Mouse (Mus musculus) heart, embryonic 16.5 days (tissue): ENCODE results near the gene Zkscan3. TPM values are rescaled to one million over a fixed set of nuclear protein-coding genes. Genes with fewer than 3 reads are reported as not detected.

Experiments used
- ATAC-seq: fragments of 200-750 bp; cut with Nextera tagmentation; replicated peaks from 2 replicates; pipeline ENCODE4 v1.8.0; 2017; ENCODE audit warnings: moderate number of reproducible peaks; ENCODE audit not compliant: insufficient read depth, low FRiP score; ENCODE audit errors: extremely low read depth
- H3K27ac ChIP-seq: fragments of 300-500 bp; sonication (generic); 2 replicates; pipeline ENCODE4 v1.5.1; 2014; ENCODE audit warnings: mild to moderate bottlenecking, low read length, control low read depth, moderate library complexity
- H3K27me3 ChIP-seq: fragments of 300-500 bp; sonication (generic); 2 replicates; pipeline ENCODE4 v1.6.1; 2014; ENCODE audit warnings: low read length, mixed read lengths; ENCODE audit not compliant: control insufficient read depth, insufficient read depth
- H3K36me3 ChIP-seq: fragments of 300-500 bp; sonication (generic); 2 replicates; pipeline ENCODE4 v1.6.1; 2014; ENCODE audit not compliant: control insufficient read depth, insufficient read depth
- H3K4me1 ChIP-seq: fragments of 300-500 bp; sonication (generic); 2 replicates; pipeline ENCODE4 v1.6.1; 2014; ENCODE audit warnings: low read length, mixed read lengths; ENCODE audit not compliant: control insufficient read depth, insufficient read depth
- H3K4me2 ChIP-seq: fragments of 300-500 bp; sonication (generic); 2 replicates; pipeline ENCODE4 v1.6.1; 2014; ENCODE audit warnings: low read depth, mild to moderate bottlenecking, control low read depth, low read length
- H3K4me3 ChIP-seq: fragments of 300-500 bp; sonication (generic); 2 replicates; pipeline ENCODE4 v1.5.1; 2014; ENCODE audit warnings: mild to moderate bottlenecking, control low read depth, low read length
- H3K9ac ChIP-seq: fragments of 300-500 bp; sonication (generic); 2 replicates; pipeline ENCODE4 v1.6.1; 2014; ENCODE audit warnings: low read length, control low read depth
- H3K9me3 ChIP-seq: fragments of 300-500 bp; sonication (generic); replicated peaks from 2 replicates; pipeline ENCODE4 v1.6.1; 2016; ENCODE audit warnings: low read length; ENCODE audit not compliant: control insufficient read depth
- WGBS: fragments of 180-500 bp; shearing (Covaris S2); extraction: QIAGEN DNeasy Blood & Tissue Kit; methylation state at CpG from one replicate; pipeline ENCODE4 v1.1.7; 2014; 5-methylcytosine and 5-hydroxymethylcytosine counted together
- polyA plus RNA-seq: library from polyadenylated mRNA; unstranded; fragments of >200 nt; fragmentation: Nextera tagmentation; extraction: Ambion mirVana; gene quantifications from 2 replicates; pipeline ENCODE4 v1.2.1, GENCODE M21; 2015

Zkscan3 gene
- polyA plus RNA-seq, 1 experiment from 2014 or later, result 70.4 TPM

- Histone ChIP-seq H3K36me3 (no peaks in the 10 kb centered on the region), H3K9ac (no peak overlapping the region), H3K4me3 (no peak overlapping the region), H3K9me3 (no peaks in the 10 kb centered on the region), H3K27me3 (no peaks in the 10 kb centered on the region), H3K4me1 (peaks cover 13% of the 10 kb centered on the region), H3K4me2 (no peak overlapping the region), H3K27ac (no peak overlapping the region)
- no peak for ATAC-seq
- 29% methylated on average over 6 of the region's 6 CpGs for WGBS
These were observed 16.3 kb upstream of the Zkscan3 start for GRCm38 (mm10) chr13:21418865-21419264.

GRCm38 (mm10) chr13:21417298-21418010 lies 14.9 kb upstream of the Zkscan3 start:
- H3K9me3 ChIP-seq, result no peaks in the 10 kb centered on the region
- H3K36me3 ChIP-seq, result no peaks in the 10 kb centered on the region
- no peak for ATAC-seq
- no peak overlapping the region for H3K27ac ChIP-seq
- 77% methylated on average over 6 of the region's 6 CpGs for WGBS
- peaks cover 13% of the 10 kb centered on the region for H3K4me1 ChIP-seq
- no peaks in the 10 kb centered on the region for H3K27me3 ChIP-seq
- no peak overlapping the region for H3K4me3 ChIP-seq
- no peak overlapping the region for H3K4me2 ChIP-seq
- no peak overlapping the region for H3K9ac ChIP-seq

- no peak overlapping the region for H3K27ac ChIP-seq
- 86% methylated on average over 2 of the region's 2 CpGs for WGBS
These were observed 13.2 kb upstream of the Zkscan3 start for GRCm38 (mm10) chr13:21415750-21416149.

GRCm38 (mm10) chr13:21415266-21415665 lies 12.7 kb upstream of the Zkscan3 start:
- WGBS, result 62% methylated on average over 4 of the region's 4 CpGs
- ATAC-seq, result no peak
- Histone ChIP-seq H3K4me3 (no peak overlapping the region), H3K4me2 (no peak overlapping the region; the same call in 1 of the 2 replicates), H3K27me3 (no peaks in the 10 kb centered on the region), H3K27ac (peak overlapping the region; percentile 5; the same call in 1 of the 2 replicates), H3K9ac (no peak overlapping the region), H3K36me3 (no peaks in the 10 kb centered on the region), H3K4me1 (peaks cover 13% of the 10 kb centered on the region), H3K9me3 (no peaks in the 10 kb centered on the region)

More at GRCm38 (mm10) chr13:21415750-21416149, 13.2 kb upstream of the Zkscan3 start:
- H3K9ac ChIP-seq, result no peak overlapping the region
- no peak overlapping the region for H3K4me2 ChIP-seq
- no peak for ATAC-seq
- peaks cover 13% of the 10 kb centered on the region for H3K4me1 ChIP-seq
- no peaks in the 10 kb centered on the region for H3K36me3 ChIP-seq
- no peaks in the 10 kb centered on the region for H3K27me3 ChIP-seq
- no peak overlapping the region for H3K4me3 ChIP-seq
- H3K9me3 ChIP-seq, result no peaks in the 10 kb centered on the region

GRCm38 (mm10) chr13:21414231-21415212 lies 12.0 kb upstream of the Zkscan3 start:
- peak overlapping the region; percentile 5; the same call in 1 of the 2 replicates for H3K27ac ChIP-seq
- H3K4me1 ChIP-seq, result peaks cover 13% of the 10 kb centered on the region
- H3K36me3 ChIP-seq, result no peaks in the 10 kb centered on the region
- no peak for ATAC-seq
- no peaks in the 10 kb centered on the region for H3K9me3 ChIP-seq
- H3K4me2 ChIP-seq, result no peak overlapping the region; the same call in 1 of the 2 replicates
- WGBS, result 49% methylated on average over 14 of the region's 15 CpGs
- no peak overlapping the region for H3K9ac ChIP-seq
- no peak overlapping the region for H3K4me3 ChIP-seq
- H3K27me3 ChIP-seq, result no peaks in the 10 kb centered on the region

- peaks cover 4% of the 10 kb centered on the region; the same call in 1 of the 2 replicates for H3K4me1 ChIP-seq
- ATAC-seq, result no peak
- peak overlapping the region; percentile 81 for H3K9ac ChIP-seq
- 56% methylated on average over 11 of the region's 11 CpGs for WGBS
- H3K27ac ChIP-seq, result peak overlapping the region; percentile 89
- no peaks in the 10 kb centered on the region for H3K36me3 ChIP-seq
- no peaks in the 10 kb centered on the region for H3K9me3 ChIP-seq
- peak overlapping the region; percentile 85 for H3K4me2 ChIP-seq
- H3K27me3 ChIP-seq, result no peaks in the 10 kb centered on the region
- peak overlapping the region; percentile 63 for H3K4me3 ChIP-seq
These were observed 6.4 kb upstream of the Zkscan3 start for GRCm38 (mm10) chr13:21408805-21409459.

- H3K27me3 ChIP-seq, result no peaks in the 10 kb centered on the region
- peak; percentile 97 for ATAC-seq
- peaks cover 4% of the 10 kb centered on the region; the same call in 1 of the 2 replicates for H3K4me1 ChIP-seq
- H3K9me3 ChIP-seq, result no peaks in the 10 kb centered on the region
- 2% methylated on average over 27 of the region's 27 CpGs for WGBS
- H3K9ac ChIP-seq, result peak overlapping the region; percentile 81
- peak overlapping the region; percentile 89 for H3K27ac ChIP-seq
- peak overlapping the region; percentile 63 for H3K4me3 ChIP-seq
- no peaks in the 10 kb centered on the region for H3K36me3 ChIP-seq
- H3K4me2 ChIP-seq, result peak overlapping the region; percentile 85
These were observed 5.6 kb upstream of the Zkscan3 start for GRCm38 (mm10) chr13:21407969-21408804.

- H3K9ac ChIP-seq, result no peak overlapping the region
- peak overlapping the region; percentile 85 for H3K4me2 ChIP-seq
- peaks cover 4% of the 10 kb centered on the region; the same call in 1 of the 2 replicates for H3K4me1 ChIP-seq
- H3K4me3 ChIP-seq, result peak overlapping the region; percentile 63
- peak overlapping the region; percentile 89 for H3K27ac ChIP-seq
- ATAC-seq, result no peak
- no peaks in the 10 kb centered on the region for H3K27me3 ChIP-seq
- WGBS, result 77% methylated on average over 11 of the region's 11 CpGs
- no peaks in the 10 kb centered on the region for H3K36me3 ChIP-seq
- no peaks in the 10 kb centered on the region for H3K9me3 ChIP-seq
These were observed 4.8 kb upstream of the Zkscan3 start for GRCm38 (mm10) chr13:21407341-21407740.
